Mouse (Mus musculus) MN1 (cell line): ENCODE measurements around the gene Ptgis.
"Not testable (repeated sequence)": the region's sequence is repeated elsewhere in the genome, so short reads cannot be mapped to it uniquely, and the experiment has no call there.

Experiments used
- DNase-seq: peaks from one replicate; pipeline ENCODE4 v3.0.0-alpha.2; 2016; ENCODE audit warnings: low spot score

Gene Ptgis

DNA sequence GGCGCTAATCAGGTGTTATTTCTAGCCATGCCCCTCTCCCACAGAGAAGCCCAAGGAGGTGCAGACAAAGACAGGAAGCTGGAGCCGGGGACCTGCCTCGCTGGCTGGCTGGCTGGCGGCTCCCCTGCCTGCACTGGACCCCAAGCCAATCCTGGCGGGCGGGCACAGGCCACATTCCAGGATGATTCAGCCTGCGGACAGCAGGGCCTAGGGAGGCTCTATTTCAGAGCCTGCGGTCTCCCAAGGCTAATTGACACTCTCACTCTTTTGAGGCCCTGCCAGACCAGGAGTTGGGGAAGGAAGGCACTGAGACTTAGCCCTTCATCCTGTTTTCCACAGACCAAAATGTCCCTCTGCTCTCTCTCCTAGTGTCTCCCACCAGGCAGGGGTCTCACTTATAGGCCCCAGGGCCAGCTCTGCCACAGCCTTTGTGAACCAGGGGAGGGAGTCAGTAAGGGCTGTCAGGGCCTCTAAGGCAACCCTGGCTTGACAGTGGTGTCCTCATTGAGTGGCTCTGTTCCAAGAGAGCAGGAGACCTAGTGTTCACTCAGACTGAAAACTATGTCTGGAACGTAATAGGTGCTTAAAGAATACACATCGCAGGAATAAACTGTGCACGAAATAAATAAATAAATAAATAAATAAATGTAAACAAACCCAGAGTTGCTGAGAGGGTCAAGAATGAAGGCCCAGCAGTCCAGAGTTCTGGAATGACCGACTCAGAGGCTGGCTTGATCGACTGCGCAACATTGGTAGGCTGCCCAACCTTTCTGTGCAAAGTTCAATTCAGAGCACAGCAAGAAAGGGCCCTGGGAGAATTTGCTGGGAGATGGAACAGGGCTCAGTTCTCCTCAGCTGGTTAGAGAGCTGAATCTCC, 8.0 kb downstream of the Ptgis start:
- peak; percentile 56 for DNase-seq

DNA sequence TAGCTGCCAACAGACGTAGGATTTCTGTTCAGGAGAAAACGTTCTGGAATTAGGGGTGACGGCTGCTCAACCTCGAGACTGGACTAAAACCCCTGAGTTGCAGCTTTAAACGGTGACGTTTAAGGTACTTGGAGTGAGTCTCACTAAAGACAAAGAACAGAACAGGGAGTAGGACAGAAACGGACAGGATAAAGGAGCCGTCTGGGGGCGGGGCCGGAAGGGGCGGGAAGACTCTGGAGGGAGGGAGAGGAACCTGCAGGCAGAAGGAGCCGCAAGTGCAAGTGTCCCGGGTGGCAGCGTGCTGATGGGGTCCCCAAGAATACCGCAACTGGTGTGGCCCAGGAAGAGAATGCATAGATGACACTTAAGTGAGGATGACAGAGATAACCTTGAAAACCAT, 9.8 kb downstream of the Ptgis start:
- DNase-seq, result peak; percentile 31

DNA sequence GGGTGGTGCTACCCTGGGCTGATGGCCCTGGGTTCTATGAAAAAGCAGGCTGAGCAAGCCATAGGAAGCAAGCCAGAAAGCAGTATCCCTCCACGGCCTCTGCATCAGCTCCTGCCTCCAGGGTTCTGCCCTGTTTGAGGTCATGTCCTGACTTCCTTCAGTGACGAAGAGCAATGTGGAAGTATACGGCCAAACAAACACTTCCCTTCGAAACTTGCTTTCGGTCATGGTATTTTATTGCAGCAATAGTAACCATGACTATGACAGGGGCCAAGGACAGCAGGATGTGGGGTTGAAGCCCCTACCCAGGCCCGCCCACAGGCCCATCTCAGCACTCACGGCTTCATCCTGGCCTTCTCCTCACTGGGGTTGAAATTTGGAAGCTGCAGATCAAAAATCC, 15.5 kb downstream of the Ptgis start:
- DNase-seq, result no peak

DNA sequence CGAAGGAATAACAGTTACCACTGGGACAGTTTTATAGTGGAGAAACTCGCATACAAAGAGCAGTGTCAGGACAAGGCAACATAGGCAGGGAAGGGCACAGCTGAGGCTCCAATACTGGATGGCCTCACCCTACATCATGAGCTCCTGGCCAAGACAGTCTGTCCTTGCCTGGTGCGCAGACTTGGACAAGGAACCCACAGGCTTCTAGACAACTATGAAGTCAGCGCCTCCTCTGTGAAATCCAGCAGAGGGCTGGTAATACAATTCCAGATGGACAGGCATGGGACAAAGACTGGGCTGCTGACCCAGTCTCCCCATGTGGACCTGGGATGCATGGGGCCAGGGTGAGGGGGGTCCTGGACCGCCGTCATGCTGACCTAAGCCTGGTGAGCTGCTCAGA, 16.2 kb downstream of the Ptgis start:
- no peak for DNase-seq

DNA sequence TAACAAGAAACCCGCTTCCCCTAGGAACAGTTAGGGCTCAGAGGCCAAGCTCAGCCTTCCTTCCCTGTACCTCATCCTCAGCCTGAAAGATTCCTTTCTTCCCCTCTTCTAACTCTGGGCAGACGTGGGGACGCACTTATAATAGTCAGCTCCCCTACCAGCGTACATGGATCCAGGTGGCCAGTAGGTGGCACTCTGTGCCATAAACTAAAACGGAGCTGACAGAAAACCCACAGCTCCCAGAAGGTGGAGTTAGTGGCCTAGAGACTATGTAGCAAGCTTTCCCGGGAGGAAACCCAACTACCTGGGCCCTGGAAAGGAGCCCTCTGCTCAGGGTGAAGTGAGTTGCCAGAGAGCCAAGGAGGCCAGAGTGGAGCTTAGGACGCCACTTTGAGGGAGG, 18.3 kb downstream of the Ptgis start:
- DNase-seq, result peak; percentile 85

DNA sequence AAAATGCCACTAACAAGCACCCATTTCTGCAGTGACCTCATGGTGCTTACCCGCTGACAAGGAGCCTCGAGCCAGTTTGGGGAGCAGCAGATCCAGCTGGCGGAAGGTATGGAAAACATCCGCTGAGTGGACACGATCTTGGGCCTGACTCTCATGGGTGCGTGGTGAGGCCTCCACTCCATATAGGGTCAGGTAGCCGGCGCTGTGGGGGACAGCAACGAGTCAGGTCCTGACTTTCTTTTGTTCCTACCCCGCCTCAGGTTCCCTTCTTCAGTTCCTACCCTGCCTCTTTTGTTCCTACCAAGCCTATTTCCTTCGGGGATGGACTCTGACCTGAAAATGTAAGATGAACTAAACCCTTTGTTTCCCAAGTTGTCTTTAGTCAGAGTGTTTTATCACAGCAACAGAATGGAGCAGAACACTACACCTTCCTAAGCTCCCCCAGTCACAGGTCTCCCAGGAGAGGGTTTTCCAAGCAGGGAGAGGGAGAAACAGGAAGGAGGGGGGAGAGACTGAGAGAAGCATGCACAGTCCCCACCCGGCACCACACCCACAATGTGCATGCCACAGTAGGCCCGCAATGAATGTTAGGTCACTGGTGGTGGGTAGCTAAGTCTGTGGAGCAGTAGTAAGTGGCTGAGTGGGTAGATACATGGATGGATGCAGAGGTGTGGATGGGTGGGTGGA, 19.1 kb downstream of the Ptgis start:
- no peak for DNase-seq

DNA sequence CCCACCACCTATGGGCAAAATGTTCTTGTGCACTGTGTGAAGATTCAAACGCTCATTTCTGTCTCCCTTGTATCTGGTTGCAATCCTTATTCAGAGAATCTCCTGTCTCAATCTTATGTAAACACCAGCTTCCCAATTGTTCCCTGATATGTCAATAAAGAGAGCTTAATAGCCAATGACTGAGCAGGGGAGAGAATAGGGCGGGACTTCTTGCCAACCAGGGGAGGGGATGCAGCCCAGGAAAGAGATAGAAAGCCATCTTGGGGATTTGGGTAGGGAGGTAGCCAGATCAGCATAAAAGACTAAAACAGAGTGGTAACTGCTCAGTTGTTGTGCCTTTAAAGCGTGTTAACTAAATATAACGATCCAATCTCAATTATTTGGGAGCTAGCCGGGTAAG, 19.7 kb downstream of the Ptgis start:
- DNase-seq, result no peak

DNA sequence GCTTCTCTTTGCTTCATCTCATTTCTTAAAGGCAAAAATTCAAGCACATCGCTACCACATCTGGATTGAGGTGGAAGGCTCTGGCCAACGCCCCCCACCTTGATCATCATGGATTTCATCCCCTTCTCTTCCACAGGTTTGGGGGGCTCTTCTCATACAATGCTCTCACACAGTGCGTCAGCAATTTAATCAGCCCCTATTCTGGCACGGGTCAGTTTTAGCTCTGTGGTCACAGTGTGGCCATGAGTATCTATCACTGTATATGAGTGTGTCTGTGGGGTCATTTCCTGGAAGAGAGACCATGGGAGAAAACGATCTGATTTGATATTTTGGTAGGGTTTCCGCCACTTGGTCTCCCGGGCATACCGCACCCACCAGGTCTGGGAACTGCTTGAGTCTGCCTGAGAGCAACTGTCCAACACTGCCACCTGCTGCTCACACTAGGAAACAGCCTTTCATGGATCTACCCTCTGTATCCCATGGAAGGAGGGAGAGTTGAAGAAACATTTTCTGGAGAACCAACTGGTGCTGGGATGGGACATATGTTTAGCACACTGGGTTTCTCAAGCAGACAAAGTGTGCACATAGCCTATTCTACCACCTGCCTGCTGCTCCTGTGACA, 21.1 kb downstream of the Ptgis start:
- DNase-seq, result peak; percentile 92

DNA sequence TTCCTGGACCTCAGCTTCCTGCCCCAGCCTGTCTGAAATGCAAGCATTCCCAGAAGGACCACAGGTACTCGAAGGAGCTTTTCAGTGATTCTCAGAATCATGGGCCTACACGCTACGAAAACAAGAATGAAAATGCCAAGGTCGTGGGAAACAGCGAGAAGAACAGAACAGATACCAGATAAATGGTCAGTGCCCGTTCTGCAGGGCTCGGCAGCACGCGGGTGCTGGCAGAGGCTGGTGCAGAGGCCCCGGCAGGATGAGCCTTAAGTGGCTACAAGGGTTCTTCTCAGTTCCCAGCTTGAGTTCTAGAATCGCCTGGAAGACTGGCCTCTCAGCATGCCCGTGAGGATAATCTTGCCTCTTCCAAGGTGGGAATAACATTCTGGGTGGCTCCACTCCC, 26.7 kb downstream of the Ptgis start:
- DNase-seq, result no peak

DNA sequence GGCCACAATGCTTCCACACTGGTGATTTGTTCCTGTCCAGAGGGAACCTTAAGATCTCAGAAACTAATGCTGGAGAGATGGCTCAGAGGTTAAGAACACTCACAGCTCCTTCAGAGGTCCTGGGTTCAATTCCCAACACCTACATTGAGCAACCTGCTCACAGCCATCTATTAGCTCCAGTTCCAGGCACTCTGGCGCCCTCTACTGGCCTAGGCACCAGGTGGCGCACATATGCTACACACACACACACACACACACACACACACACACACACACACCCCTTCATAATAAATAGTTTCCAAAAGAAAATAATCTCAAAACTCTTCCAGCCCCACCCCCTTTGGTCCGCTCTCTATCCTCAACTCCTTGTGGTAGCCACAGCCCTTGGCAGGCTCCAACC, 27.3 kb downstream of the Ptgis start:
- DNase-seq, result no peak

DNA sequence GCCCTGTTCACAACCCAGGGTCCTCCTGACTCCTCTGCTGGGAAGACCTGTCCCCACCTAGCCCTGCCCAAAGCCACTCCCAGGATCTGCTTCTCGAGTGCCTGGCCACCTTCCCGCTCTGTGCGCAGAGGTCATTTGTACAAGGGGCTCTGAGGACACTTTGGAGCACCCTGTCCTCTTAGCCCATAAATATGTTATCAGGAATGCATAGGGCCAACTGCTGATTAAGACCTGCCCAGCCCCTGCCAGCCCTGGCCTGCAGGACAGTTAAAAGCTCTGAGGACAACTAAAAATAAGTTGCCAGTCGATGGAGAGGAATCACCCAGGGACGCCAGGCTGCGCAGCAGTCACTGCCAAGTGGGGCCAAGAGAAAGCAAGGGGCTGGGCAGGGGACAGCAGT, 27.9 kb downstream of the Ptgis start:
- DNase-seq, result no peak

DNA sequence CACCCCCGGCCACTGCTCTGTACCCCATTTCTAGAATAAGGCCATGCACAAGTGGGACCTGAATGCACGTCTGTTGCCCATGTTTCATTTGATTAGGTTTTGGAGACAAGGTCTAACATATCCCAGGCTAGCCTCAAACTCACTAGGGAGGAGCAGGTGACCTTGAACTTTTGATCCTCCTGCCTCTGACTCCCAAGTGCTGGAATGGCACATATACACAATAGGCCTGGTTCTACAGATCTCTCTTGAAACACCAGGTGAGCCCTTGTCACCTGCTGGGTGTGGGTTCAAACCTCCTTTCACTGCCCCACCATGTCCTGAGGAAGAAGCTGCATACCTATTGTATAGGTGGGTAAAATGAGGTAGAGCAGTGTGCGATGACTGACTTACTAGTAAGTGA, 28.3 kb downstream of the Ptgis start:
- no peak for DNase-seq

DNA sequence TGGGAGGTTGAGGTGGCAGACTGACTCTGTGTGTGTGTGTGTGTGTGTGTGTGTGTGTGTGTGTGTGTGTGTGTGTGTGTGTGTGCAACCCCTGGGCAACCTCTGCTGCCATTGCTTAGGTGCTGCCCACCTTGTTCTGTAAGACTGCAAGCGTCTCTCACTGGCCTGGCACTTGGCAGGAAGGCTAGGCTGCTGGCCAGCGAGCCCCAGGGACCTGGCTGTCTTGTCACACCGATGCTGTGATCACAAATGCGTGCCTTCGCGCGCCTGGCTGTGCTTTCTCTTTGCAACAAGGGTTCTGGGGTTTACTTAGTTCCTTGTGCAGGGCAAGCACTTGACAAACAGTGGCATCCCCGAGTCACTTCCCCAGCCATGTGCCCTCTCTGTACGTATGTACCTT, 30.5 kb downstream of the Ptgis start:
- no peak for DNase-seq

DNA sequence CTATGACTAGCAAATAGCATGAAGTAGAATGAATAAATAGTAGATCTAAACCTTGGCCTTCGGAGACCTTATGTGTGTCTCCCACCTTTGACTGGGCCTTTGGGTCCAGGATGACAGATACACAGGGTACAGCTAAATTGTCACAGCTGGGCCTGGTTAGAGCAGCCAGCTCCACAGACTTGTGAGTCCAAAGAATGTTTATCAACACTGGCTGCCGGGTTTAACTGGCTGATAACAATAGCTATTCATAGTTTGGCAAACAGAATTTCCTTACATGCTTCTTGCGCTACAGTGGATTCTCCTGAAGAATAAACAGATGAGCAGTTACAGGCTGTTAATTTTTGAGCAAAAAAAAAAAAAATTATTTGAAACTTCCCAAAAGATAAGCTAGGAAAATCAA, 31.4 kb downstream of the Ptgis start:
- DNase-seq, result no peak

DNA sequence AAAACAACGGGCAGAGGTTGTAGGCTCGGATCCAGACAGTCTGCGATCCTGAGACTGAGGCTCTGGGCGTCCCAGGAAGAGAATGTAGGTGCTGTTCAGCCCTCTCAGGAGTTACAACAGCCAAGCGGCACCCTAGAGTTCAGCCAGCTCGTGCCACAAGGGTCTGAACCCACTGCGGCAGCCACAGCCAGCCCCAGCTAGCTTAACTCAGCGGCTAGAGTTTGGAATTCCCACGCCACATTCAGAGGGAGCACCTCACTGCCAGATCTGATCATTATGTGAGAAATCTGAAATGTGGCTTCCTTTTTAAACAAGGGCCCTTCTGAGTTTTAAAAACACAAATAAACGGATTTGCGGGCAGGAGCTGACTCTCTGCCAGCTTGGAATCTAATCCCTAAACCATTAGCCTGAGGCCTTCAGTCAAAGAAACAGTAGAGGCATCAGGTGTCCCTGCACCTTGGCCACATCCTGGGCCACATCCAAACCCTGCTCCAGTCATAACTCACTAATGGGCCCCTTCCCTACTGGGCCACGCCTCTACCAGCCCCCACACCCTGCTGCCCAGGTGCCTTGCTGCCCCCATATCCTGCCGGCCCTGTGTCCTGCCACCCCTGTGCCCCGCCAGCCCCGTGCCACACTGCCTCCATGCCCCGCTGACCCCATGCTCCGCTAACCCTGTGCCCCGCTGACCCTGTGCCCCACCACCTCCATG, 34.3 kb downstream of the Ptgis start:
- no peak for DNase-seq

DNA sequence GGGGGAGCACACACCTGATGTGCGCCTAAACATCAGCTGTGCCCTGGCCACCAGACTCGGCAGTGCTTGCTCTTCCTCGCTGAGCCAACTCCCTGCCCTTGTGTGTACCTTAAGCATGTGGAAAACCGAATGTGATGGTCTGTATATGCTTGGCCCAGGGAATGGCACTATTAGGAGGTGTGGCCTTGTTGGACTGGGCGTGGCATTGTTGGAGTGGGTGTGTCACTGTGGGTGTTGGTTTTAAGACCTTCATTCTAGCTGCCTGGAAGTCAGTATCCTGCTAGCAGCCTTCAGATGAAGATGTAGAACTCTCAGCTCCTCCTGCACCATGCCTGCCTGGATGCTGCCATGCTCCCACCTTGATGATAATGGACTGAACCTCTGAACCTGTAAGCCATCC, 35.7 kb downstream of the Ptgis start:
- not testable (repeated sequence) for DNase-seq

DNA sequence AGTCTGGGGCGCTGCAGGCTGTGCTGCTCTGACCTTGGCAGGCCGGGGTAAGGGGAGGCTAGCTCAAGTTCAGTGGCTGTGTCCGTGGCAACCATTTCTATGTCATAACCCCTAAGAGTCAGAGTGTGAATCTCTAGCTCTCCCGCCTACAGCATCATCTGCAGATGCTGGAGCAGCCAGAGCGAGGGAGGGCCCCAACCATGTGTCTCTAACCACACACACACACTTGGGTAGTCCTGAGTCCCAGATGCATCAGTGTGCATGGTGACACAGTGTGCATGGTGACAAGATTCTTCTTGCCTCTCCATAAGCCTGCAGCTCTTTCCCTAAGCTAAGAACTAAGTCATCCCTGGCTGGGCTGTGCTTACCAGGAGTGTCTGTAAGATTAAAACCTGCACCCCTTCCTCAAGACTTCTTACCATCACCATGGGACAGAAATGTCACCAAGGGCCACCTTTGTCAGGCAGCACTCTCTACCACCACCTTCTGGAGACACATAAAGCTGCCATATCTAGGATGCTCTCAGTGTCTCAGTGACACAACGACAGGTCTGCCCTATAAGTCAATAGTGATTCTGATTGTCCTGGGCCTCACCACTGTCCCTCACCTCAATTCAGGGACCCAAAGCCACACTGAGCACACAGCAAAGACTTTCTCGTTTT, 36.8 kb downstream of the Ptgis start:
- DNase-seq, result no peak

DNA sequence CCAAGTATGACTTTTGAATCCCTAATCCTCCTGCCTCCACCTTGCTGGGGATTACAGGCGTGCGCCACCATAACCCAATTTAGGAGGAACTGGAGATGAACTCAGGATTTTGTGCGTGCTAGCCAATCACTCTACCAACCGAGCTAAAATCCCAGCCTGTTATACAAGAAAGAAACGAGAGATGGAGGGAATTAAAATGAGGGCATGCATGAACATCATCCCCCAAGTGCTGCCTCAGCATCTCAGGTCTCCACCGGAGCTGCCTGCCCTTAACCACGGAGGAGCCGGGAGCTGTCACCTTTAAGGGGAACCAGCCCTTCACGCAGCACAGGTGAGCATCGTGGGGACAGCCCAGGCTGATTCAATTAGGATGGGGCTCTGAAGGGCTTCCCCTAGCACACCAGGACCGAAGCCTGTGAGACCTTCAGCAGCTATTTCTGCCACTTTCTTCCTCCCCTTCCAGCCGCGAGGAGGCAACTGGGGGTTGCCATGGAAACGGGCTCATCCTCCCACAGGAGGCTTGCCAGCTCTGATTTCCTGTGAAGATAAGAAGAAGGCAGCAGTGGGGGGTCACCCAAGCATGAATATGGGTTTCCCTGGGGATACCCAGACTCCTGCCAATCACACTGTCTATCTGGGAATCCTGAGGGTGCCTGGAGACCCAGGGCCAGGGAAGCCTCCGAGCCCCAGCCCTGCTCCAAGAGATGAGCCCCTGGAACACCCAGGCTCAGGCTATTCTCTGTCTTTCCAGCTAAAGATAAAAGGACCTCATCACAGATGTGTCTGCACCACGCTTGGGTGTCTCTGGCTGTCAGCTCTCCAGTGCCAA, 38.7 kb downstream of the Ptgis start:
- DNase-seq, result peak; percentile 83

DNA sequence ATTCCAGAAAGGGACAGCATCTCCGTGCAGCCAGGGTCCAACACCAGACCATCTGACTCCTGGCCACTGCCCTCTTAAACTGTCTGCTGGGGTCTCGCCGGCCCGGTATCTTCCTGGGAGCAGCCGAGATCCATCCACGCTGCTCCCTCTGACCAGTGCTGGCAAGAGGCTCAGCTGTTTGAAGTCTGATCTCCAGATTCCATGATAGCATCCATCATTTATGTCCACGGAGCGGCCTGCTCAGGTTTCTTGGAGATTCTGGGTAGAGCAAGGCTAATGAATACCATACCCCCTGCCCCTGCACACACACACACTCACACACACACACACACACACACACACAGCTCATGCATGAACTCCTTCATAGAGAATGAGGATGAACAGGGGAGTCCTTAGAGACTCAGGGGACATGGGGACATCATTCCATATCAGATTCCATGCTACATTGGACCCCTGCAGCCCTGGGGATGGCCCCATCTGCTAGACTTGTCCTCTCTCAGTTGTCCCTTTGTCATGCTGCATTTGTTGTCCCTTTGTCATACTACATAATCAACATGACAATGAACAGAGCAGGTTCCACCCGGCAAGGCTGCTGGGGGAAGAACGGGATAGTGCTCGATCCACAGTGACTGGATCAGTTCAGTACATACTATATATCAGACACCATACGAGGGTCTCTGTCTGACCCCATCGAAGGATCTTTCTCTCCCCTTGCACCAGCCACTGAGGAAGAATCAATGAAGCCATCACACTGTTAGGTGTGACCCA, 41.6 kb downstream of the Ptgis start:
- DNase-seq, result no peak

DNA sequence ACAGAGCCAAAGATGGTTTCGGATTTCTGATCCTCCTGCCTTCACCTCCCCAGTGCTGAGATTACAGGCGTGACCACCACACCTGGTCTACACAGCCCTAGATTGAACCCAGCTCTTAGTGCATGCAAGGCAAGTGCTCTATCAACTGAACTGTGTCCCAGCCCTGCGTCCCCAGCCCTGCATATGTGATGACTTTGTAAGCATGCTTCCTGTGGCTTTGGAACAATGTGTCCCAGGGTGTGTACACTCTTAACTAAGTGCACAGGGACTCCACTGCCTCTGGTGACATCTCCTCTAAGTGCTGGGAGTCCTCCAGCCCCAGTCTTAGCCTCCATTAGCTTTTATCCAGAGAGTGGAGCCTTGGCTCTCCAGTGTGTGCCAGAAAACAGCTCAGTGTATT, 47.0 kb downstream of the Ptgis start:
- DNase-seq, result no peak

DNA sequence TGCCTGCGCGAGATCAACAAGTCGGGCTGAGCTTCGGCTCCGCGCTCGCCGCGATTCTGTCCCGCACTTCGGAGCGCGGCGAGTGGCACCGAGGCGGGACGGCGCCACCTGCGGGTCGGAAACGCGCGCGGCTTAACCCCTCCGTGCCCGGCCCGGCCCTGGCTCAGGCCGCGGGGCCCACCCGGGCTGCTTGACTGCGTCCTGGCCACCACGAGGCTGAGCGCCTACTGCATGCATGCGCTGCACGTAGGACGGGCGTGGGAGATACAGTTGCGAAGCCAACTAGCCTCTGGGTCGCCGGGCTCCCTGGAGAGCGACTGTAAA, 50.4 kb downstream of the Ptgis start, which contains the start of gene Kcnb1:
Kcnb1 (minus strand) TSS at position 80 of the 324 bp plus-strand sequence.
- DNase-seq, result peak; percentile 93
